Mouse (Mus musculus) midbrain, embryonic 12.5 days (tissue): ENCODE data around the gene Olfr1336. TPM values are rescaled to one million over a fixed set of nuclear protein-coding genes. Genes with fewer than 3 reads are reported as not detected.
"Not testable (repeated sequence)": the region's sequence is repeated elsewhere in the genome, so short reads cannot be mapped to it uniquely, and the experiment has no call there.

Experiments used
- ATAC-seq: fragments of 200-750 bp; cut with Nextera tagmentation; 2 replicates; pipeline ENCODE4 v1.8.0; 2017; ENCODE audit warnings: low read depth, moderate TSS enrichment, moderate library complexity; ENCODE audit not compliant: low FRiP score
- H3K27ac ChIP-seq: fragments of 300-500 bp; sonication (generic); replicated peaks from 2 replicates; pipeline ENCODE4 v1.5.1; 2016; ENCODE audit warnings: mild to moderate bottlenecking
- H3K27me3 ChIP-seq: fragments of 300-500 bp; sonication (generic); 2 replicates; pipeline ENCODE4 v1.6.1; 2016; ENCODE audit warnings: mild to moderate bottlenecking
- H3K36me3 ChIP-seq: fragments of 300-500 bp; sonication (generic); 2 replicates; pipeline ENCODE4 v1.6.1; 2016
- H3K4me1 ChIP-seq: fragments of 300-500 bp; sonication (generic); 2 replicates; pipeline ENCODE4 v1.6.1; 2016
- H3K4me2 ChIP-seq: fragments of 300-500 bp; sonication (generic); replicated peaks from 2 replicates; pipeline ENCODE4 v1.6.1; 2016; ENCODE audit warnings: mild to moderate bottlenecking, moderate library complexity
- H3K4me3 ChIP-seq: fragments of 300-500 bp; sonication (generic); 2 replicates; pipeline ENCODE4 v1.5.1; 2016; ENCODE audit warnings: mild to moderate bottlenecking
- H3K9ac ChIP-seq: fragments of 300-500 bp; sonication (generic); replicated peaks from 2 replicates; pipeline ENCODE4 v1.6.1; 2016; ENCODE audit warnings: mild to moderate bottlenecking, moderate library complexity
- H3K9me3 ChIP-seq: fragments of 300-500 bp; sonication (generic); 2 replicates; pipeline ENCODE4 v1.6.1; 2016; ENCODE audit warnings: mild to moderate bottlenecking
- WGBS: fragments of 180-500 bp; shearing (Covaris S2); methylation state at CpG from one replicate; pipeline ENCODE4 v1.1.7; 2016; 5-methylcytosine and 5-hydroxymethylcytosine counted together
- polyA plus RNA-seq: library from polyadenylated mRNA; unstranded; fragments of >200 nt; fragmentation: Nextera tagmentation; extraction: Ambion mirVana; gene quantifications from 2 replicates; pipeline ENCODE4 v1.2.1, GENCODE M21; 2016

The Olfr1336 gene
- polyA plus RNA-seq, 1 experiment from 2014 or later = not detected

GRCm38 (mm10) chr7:6477633-6478032, 21.7 kb downstream of the Olfr1336 start:
- not testable (repeated sequence) for H3K27me3 ChIP-seq, H3K36me3 ChIP-seq, H3K4me3 ChIP-seq, ATAC-seq, H3K27ac ChIP-seq, H3K4me1 ChIP-seq, H3K9ac ChIP-seq, H3K4me2 ChIP-seq
- H3K9me3 ChIP-seq = peaks cover 15% of the 10 kb centered on the region
- 81% methylated on average over 2 of the region's 2 CpGs for WGBS

GRCm38 (mm10) chr7:6486841-6487240, 30.9 kb downstream of the Olfr1336 start, which contains the start of gene Olfr5:
Gene Olfr5 (minus strand): TSS chr7:6486941.
- Histone ChIP-seq H3K9me3 (peaks cover 7% of the 10 kb centered on the region; the same call in 1 of the 2 replicates), H3K4me1 (no peaks in the 10 kb centered on the region), H3K27ac (no peak within 1 kb of the TSS), H3K27me3 (no peaks in the 10 kb centered on the region), H3K36me3 (no peaks in the 10 kb centered on the region), H3K9ac (no peak within 1 kb of the TSS), H3K4me3 (no peak within 1 kb of the TSS), H3K4me2 (no peak within 1 kb of the TSS)
- no peak for ATAC-seq
- 40% methylated on average over 2 of the region's 2 CpGs for WGBS

GRCm38 (mm10) chr7:6499655-6500054, 43.7 kb downstream of the Olfr1336 start, which contains the start of gene Olfr1347:
Gene Olfr1347 (minus strand): TSS chr7:6499755.
- Histone ChIP-seq H3K27ac (no peak within 1 kb of the TSS), H3K4me1 (no peaks in the 10 kb centered on the region), H3K9me3 (peaks cover 10% of the 10 kb centered on the region; the same call in 1 of the 2 replicates), H3K4me2 (no peak within 1 kb of the TSS), H3K36me3 (no peaks in the 10 kb centered on the region), H3K9ac (no peak within 1 kb of the TSS), H3K4me3 (no peak within 1 kb of the TSS), H3K27me3 (no peaks in the 10 kb centered on the region)
- 56% methylated on average over 1 of the region's 1 CpGs for WGBS
- no peak for ATAC-seq

GRCm38 (mm10) chr7:6508648-6509047, 52.7 kb downstream of the Olfr1336 start, which contains the start of gene Olfr1348:
Gene Olfr1348 (minus strand): TSS chr7:6508748.
- whole genome bisulfite sequencing = 88% methylated on average over 1 of the region's 1 CpGs
- H3K9ac ChIP-seq = no peak within 1 kb of the TSS
- H3K36me3 ChIP-seq = no peaks in the 10 kb centered on the region
- H3K4me2 ChIP-seq = no peak within 1 kb of the TSS
- no peaks in the 10 kb centered on the region for H3K27me3 ChIP-seq
- 0 out of 2 replicates have a peak, but pooled peaks cover 9% of the 10 kb centered on the region for H3K9me3 ChIP-seq
- H3K4me3 ChIP-seq = no peak within 1 kb of the TSS
- no peaks in the 10 kb centered on the region for H3K4me1 ChIP-seq
- ATAC-seq = no peak
- no peak within 1 kb of the TSS for H3K27ac ChIP-seq

Other genes starting within 250 kb of the Olfr1336 start
- not detected in 2 replicates for gene Zscan5b, start 233.9 kb upstream of the Olfr1336 start, polyA plus RNA-seq
- gene Epp13, start 203.5 kb upstream of the Olfr1336 start, polyA plus RNA-seq = not detected in 2 replicates
- gene Zfp667, start 169.6 kb upstream of the Olfr1336 start, polyA plus RNA-seq = 11.4 and 14.2 TPM in 2 replicates
- 7.9 and 8.7 TPM in 2 replicates for gene Zfp583, start 124.9 kb upstream of the Olfr1336 start, polyA plus RNA-seq
- 4.5 and 4.8 TPM in 2 replicates for gene Gm3854, start 112.4 kb upstream of the Olfr1336 start, polyA plus RNA-seq
- gene Zfp78, start 92.9 kb upstream of the Olfr1336 start, polyA plus RNA-seq = 2.4 and 3.1 TPM in 2 replicates
- gene Zfp28, start 72.9 kb upstream of the Olfr1336 start, polyA plus RNA-seq = 14.8 and 16.0 TPM in 2 replicates
- gene Smim17, start 57.5 kb upstream of the Olfr1336 start, polyA plus RNA-seq = 0.85 and 1.1 TPM in 2 replicates
- not detected in 2 replicates for gene Gm20715, start 45.9 kb upstream of the Olfr1336 start, polyA plus RNA-seq
- not detected in 2 replicates for gene Olfr1344, start 17.5 kb upstream of the Olfr1336 start, polyA plus RNA-seq
- gene Olfr1346, start 10.9 kb downstream of the Olfr1336 start, polyA plus RNA-seq = not detected in 2 replicates
- not detected in 2 replicates for gene Olfr5, start 30.8 kb downstream of the Olfr1336 start, polyA plus RNA-seq
- gene Olfr1347, start 43.6 kb downstream of the Olfr1336 start, polyA plus RNA-seq = not detected in 2 replicates
- not detected in 2 replicates for gene Olfr1348, start 52.6 kb downstream of the Olfr1336 start, polyA plus RNA-seq
- not detected in 2 replicates for gene Olfr1349, start 66.8 kb downstream of the Olfr1336 start, polyA plus RNA-seq
- gene Olfr1350, start 108.7 kb downstream of the Olfr1336 start, polyA plus RNA-seq = not detected in 2 replicates
- 0.86 and 1.1 TPM in 2 replicates for gene Zim1, start 240.3 kb downstream of the Olfr1336 start, polyA plus RNA-seq